Mouse (Mus musculus) liver, embryonic 14.5 days (tissue): ENCODE measurements around the gene Gal3st2b.
"Not testable (repeated sequence)": the region's sequence is repeated elsewhere in the genome, so short reads cannot be mapped to it uniquely, and the experiment has no call there.

Experiments used
- CTCF ChIP-seq: IDR thresholded peaks from 2 replicates; pipeline ENCODE4 v1.5.1; 2016; ENCODE audit warnings: antibody characterized with exemption, low read depth, control low read depth
- EP300 ChIP-seq: IDR thresholded peaks from 2 replicates; pipeline ENCODE4 v1.6.1; 2016; ENCODE audit warnings: antibody characterized with exemption, low read depth

DNA sequence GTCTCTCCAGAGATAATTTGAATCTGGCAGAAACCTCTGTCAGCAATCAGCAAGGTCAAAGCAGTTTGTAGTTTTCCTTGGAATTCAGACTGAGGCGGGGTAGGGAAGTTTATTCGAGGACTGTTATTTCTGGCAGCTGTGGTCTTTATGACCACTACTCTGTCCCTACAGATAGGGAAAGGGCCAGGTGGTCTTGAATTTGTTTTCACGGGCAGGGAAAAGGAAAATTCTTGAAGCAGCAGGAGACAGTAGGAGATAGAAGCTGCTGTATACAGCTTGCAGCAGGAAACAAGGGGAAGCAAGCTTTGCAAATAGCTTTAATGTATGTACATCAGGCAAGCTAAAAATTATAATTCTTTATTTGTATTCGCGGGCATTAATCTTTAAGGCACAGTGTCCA is 16.8 kb upstream of the Gal3st2b start:
- TF ChIP-seq CTCF, EP300: not testable (repeated sequence)
